Mouse (Mus musculus): ENCODE data around the gene Chrng.

Chrng gene

DNA sequence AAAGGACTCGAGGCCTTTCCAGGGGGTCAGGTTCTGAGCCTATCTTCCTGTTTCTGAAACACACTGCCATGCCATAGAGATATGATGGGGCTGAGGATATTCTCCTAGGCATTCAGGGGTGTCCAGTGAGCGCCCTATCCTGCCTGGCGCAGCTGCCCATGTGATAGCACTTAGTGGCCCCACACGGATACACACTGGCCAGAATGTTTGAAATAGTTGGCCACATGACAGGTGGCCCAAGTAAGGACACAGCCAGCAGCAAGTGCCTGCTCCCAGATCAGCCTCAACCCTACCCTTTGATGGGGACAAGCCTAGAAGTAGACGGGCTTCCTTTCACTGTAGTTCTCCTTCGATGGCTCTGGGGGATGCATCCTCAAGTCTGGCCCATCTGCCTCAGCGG is at the start of gene Chrng:
Chrng (plus strand) TSS at position 193 of the 400 bp plus-strand sequence.
- ATAC-seq (ENCODE audit: low TSS enrichment), result no peak

DNA sequence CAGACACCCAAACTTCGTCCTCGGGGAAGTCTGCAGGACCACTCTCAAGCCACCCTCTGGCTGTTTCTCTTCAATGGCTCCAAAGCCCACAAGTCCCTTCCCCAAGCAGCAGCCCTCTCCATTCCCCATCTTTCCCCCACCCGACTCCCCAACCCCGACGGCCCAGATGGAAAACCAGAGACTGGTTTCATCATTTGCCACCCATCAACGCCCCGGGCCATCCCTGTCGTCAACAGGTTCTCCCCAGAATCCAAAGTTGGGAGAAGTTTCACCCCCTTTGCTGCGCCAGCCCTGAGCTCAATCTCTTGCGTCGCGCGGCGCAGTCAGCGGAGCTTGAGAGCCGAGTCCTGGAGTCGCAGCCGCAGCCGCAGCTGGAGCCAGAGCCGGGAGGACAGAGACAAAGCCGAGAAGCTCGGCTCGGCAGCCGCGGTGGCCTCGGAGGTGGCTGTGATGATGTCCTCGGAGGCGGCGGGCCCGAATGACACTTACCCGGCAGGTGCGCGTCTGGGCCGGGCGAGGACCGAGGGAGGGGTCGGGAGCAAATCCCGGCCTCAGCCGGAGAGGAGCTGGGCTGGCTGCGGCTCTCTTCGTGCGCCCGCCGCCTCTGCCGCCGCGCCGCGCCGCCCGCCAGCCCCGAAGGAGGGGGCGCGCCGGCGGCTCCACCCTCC is 48.8 kb upstream of the Chrng start:
- ATAC-seq (ENCODE audit: low TSS enrichment), result peak; percentile 72

DNA sequence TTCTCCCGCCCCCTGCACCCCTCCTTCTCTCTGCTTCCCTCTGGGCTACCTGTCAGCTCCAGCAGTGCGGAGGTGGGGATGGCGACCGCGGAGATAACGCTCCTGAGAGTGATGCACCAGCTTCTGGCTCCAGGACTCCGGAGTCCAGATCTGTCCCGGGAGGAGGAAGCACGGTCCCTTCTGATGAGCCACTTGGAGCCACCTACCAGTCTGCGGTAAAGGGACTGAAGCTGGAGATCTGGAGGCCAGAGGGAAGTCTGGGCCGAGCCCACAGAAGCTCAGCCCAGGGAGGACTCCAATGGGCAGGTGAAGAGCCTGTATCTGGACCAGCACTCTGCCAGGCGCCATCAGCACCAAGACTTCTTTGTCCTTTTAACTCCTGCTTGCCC is 48.3 kb upstream of the Chrng start, which contains the start of gene Ecel1:
Ecel1 (minus strand) TSS at position 323 of the 389 bp plus-strand sequence.
- peak; percentile 55; the same call in 1 of the 2 replicates for ATAC-seq (ENCODE audit: low TSS enrichment)

DNA sequence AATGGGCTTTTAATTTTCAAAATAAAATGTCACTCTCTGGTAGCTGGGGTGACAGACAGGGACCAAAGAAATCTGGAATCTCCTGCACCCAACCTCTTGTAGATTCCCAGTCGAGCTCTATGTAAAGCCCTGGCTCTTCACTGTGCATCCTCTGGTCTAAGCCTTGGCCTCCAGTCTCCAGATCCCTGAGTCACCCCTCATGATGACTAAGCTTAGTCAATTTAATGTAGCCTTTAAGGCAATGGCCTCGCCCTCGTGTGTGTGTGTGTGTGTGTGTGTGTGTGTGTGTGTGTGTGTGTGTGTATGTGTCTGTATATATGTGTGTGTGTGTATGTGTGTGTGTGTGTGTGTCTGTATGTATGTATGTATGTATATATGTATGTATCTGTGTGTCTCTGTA is 45.1 kb upstream of the Chrng start:
- ATAC-seq (ENCODE audit: low TSS enrichment), result no peak

DNA sequence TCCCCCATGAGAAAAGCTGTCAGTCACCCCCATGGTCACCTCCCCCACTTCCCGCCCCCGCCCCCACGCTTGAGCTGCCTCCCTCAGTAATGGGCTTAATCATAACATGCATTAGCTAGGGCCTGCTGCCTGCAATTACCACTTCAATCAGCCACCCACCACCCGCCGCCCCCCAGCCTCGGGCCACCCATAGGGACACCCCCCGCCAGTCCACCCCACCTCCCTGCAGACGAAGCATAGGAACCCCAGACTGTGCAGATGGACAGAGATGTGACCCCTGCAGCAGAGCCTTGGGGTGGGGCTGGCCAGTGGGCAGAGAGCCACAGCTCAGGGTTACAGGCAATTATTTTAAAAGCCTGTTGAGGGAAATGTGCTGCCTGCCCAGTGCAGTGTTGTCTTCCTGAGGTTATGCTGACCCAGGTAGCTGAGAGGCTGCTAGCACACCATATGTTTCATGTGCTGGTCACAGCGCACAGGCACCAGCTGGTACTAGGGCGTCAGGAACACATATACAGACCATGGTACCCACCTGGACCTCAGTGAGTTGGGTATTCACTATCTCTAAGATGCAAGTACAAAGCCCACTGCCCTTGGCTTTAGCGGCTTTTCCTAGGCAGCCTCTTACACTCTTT is 40.2 kb upstream of the Chrng start:
- ATAC-seq (ENCODE audit: low TSS enrichment), result no peak

DNA sequence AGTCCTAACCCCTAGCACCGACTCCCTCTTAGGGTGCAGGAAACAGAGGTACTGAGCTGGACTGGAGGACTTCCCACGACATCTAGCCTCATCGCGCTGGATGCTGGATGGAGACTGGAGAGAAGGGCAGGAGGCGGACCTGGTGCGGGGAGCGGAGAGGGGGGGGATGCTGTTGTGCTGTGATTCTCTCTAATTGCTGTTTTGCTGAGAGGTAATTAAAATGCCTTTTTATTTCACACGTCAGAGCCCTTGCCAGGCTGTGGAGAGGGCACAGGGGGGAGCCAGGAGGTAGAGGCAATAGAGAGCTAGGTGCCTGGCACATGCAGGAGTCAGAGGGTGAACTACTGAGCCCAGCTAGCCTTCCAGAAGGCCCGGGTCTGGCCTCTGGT is 39.7 kb upstream of the Chrng start:
- ATAC-seq (ENCODE audit: low TSS enrichment), result no peak

DNA sequence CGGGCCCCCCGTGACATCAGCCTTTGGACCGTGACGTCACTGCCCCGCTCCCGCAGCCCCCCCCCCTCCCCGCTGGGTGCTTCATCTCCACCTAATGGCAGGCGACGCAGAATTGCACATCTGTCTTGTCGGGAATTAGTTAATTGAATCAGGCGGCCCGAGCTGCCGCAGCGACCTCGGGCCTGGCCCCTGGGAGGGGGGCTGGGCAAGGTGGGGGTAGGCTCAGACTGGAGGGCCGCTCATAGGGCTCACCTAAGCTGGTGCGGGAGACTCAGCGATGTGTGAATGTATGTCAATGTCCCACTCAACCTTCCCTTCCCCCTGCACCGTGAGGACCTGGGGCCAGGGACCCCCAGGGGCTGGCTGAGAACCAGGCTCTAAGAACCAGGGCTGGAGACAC is 34.0 kb upstream of the Chrng start:
- ATAC-seq (ENCODE audit: low TSS enrichment), result no peak

DNA sequence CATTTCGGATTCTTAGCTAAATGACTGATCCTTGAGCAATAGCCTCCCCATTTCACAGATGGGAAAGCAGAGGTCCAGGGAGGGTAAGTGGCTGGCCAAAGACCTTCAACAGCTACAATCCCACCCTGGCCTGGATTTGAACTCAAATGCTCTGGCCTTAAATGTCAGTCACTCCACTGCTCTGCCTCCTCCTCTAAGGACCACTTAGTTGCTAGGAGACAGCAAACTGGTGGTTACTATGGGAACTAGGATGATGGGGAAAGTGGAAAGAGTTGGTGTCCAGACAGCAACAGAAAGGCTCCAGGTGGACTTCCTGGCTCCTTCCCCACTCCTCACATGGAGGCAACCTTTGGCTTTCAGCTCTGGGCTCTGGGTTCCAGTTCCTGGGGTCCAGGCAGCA is 33.1 kb upstream of the Chrng start:
- no peak for ATAC-seq (ENCODE audit: low TSS enrichment)

DNA sequence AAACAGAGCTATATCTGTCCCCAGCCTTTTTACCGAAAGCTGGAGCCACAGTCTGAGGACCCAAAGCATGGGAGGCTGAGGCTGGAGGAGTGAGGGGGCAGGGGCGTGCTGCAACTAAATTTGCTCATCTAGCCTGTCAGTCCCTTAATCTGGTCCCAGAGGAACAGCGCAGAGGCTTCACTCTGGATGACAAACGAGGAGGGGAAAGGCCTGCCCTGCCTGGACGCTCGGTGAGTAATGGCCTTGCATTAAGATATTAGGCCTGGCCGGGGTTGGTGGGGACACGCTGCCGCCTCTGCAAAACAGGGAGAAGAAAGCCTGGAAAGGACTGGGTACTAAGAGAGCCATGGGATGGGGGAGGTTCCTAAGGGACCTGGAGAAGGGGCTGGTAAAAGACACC is 32.1 kb upstream of the Chrng start:
- ATAC-seq (ENCODE audit: low TSS enrichment), result no peak

DNA sequence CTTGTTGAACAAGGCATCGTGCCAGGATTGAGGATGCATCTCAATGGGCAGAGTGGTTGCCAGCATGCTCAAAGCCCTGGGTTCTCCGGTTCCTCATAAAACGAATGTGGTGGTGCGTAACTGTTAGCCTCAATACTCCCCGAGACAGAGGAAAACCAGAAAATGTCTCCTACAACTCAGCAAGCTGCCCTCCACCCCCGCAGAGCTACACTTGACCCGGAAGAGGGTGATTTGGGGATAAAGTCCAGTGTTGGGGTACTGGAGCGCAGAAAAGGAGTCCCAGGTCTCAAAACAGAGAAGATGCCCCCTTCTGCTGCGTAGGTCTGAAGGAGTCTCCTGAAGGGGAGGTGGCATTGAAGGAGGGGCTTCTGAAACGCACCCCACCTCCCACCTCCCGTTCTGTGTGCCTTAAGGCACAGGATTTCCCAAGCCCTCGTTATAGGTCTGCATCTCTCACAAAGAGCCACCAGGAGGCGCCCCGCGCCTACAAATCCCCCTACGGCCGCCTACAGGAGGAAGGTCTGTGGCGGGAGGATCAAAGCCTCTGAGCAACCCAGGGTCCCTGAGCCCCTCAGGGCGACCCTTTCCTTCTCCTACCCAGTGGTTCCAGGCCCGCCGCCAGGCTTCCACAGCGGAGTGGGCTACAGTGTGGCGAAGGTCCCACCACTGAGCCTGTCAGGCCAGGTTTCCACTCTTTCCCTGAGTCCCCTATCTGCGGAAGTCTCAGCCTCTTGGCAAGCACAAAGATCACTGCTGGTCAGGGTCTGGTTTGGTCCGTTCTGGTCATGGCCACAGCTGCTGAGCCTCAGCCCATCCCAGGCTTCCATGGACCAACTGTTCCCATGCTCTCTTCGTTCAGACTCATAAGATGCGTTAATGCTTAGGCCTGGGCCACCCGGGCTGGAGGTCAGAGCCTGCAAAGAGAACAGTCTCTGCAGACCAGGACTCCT is 30.2 kb upstream of the Chrng start:
- ATAC-seq (ENCODE audit: low TSS enrichment), result peak; percentile 57; the same call in 1 of the 2 replicates

DNA sequence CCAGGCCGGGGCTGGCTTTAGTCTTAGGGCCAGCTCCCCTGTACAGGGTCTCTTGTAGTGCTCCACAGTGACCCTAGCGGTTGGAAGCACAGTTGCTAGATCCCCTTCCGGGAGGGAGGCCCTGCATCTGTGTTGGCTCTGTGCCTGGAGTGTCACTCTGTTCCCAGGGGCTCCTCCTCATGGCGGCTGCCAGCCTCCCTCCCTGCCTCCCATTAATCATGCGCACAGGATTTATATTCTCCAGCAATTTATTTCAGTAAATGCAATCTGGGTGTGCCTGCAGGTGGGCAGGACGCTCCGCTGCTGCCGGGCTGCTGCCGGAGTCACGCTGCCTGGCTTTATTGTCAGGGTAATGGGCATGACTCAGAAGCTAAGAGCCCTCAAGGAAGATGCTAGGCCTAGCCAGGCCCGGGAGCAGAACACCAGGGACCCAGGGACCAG is 28.6 kb upstream of the Chrng start:
- peak; percentile 59; the same call in 1 of the 2 replicates for ATAC-seq (ENCODE audit: low TSS enrichment)

DNA sequence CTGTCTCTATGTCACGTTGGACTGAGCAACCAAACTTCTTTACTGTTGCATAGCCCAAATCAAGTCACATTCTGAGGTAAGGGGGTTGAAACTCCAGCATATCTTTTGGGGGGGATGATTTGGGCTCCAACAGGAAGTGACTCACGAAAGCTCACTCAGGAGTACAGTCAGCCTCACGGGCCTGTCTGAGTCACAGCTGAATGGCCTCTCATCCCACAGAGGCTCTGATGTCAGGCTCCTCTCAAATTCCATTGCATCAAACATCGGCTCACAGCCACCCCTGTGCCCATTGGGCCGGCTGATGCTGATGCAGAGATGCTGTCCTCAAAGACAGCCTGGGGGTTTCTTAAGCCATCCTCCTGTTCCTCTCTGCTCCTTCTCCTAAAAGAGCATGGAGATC is 23.6 kb upstream of the Chrng start:
- ATAC-seq (ENCODE audit: low TSS enrichment), result peak; percentile 48; the same call in 1 of the 2 replicates

DNA sequence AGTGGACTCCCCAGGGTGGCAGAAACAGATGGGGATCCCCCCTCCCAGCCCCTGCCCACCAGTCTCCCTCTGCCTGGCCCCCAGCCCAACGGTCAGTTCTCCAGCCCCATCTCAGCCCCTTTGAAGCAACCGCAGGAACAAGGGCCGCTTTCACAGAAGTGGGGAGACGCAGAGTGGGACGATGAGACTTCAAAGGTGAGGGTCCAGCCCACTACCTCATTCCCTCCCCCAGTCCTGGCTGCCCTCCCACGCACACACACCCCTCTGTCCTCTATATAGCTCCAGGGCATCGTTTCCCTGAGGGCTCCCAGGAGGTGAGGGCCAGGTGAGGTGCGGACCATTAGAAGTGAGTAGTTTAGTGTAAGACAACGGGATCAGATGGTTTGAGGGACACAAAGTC is 21.4 kb upstream of the Chrng start, which contains the start of gene Prss56:
Prss56 (plus strand) TSS at position 301 of the 400 bp plus-strand sequence.
- no peak for ATAC-seq (ENCODE audit: low TSS enrichment)

DNA sequence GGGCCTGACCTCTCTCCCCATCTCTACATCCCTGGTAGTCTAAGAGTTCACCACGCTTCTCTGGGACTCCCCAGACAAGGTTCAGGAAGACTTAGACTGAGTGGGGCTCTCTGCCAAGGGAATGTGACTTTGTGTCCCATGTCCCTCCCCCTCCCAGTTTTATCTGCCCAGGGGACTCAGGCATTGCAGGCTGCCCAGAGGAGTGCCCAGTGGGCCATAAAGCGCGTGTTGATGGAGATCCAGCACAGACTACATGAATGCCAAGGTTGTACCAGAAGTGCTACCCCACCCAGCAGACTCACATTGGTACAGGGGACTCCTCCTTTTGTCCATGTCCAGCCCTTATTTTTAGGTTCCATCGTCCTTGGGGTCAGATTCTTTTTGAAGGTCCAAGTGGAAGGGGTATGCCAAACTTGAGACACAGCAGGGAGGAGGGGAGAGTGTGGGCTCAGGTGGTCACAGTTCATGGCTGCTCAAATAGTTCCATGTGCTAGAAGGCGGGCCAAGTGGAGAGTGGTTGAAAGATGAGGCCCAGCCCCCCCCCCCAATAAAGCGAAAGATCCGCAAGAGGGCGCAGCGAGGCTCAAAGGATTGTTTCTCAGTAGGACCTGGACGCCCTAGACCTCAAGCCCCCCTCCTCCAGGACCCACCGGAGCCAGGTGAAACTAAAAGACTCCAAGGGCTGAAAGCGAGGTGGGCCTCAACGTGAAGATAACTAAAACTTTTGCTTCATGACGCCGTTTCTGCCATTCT is 20.3 kb upstream of the Chrng start:
- ATAC-seq (ENCODE audit: low TSS enrichment), result no peak

DNA sequence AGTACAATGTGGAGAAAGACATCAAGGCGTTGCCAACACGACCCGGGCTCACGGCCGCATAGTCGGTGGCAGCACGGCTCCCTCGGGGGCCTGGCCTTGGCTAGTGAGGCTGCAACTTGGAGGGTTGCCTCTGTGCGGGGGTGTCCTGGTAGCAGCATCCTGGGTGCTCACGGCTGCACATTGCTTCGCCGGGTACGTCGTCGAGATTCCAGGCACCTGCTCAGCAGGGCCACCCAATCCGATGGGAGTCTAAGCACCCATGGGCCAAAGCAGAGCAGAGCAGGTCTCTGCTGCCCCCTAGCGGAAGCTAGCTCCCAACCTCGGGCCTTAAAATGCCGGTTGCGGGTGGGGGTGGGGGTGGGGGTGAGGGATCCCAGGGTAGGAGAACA is 19.7 kb upstream of the Chrng start:
- ATAC-seq (ENCODE audit: low TSS enrichment), result peak; percentile 71

DNA sequence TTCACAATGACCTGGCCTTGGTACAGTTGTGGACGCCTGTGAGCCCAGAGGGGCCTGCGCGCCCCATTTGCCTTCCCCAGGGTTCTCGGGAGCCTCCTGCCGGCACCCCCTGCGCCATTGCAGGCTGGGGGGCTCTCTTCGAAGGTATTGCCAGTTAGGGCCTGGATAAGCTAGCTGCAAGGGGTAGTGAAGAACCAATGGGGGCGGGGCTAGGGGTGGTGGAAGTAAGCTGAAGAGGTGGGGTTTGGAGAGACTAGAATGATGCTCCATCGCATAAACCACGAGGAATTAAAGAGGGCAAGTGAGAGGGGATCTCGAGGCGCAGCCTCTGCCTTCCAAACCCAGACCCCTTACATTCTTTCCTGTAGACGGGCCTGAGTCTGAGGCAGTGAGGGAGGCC is 18.9 kb upstream of the Chrng start:
- no peak for ATAC-seq (ENCODE audit: low TSS enrichment)

DNA sequence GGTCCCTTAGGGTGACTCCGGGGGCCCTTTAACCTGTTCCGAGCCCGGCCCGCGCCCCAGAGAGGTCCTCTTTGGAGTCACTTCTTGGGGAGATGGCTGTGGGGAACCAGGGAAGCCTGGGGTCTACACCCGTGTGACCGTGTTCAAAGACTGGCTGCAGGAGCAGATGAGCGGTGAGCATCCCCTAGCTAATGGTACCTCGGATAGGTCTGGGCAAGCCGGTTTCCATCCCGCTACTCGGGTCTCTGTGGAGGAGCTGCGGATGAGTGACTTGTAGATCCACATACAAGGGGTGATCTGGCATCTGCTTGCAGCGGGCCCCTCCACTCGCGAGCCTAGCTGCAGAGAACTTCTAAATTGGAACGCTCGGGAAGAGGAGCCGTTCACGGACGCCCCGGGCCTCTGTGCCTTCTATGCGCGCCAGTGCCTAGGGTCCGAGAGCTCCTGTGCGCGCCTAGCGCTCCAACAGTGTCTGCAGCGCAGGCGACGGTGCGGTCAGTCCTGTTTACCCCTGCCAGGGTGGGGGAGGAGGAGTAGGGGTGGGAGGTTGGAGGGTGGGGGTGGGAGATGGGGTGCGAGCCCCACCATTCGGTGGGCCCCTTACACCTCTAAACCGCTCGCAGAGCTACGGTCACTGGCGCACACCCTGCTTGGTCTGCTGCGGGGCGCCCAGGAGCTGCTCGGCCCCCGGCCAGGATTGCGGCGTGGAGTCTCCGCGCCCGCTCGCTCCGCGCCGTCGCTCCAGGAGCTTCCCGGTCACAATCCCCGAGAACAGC is 18.0 kb upstream of the Chrng start:
- ATAC-seq (ENCODE audit: low TSS enrichment), result peak; percentile 39; the same call in 1 of the 2 replicates

DNA sequence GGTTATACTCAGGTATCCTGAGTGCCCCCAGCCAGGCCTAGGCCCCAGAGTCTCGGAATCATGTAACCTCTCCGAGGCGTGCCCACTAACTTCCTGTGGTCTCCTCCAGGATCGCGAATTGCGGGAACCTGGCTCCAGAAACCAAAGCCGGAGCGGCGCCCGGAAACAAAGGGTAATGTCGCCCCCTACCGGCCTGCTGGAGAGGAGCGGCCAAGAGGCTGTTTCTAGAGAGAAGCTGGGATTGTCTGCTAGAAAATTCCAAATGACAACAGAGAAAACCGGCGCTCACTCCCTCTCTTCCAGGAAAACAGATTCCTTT is 17.5 kb upstream of the Chrng start:
- ATAC-seq (ENCODE audit: low TSS enrichment), result peak; percentile 92

DNA sequence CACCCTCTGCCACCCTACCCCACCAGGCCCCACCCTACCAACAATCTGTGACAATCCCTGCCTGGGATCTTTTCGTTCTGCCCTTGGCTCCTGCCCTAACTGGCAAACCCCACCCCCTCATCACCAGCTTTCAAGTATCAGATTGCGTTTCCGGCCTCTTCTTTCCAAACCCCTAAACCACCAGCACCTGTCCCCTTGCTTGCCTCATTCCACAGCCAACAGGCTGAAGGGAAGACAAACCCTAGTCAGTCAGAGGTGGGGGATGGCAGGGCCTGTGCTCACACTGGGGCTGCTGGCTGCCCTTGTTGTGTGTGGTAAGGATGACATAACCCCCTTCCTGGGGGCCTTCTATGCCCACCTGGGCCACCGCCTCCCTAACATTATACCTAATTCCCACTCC is 14.0 kb upstream of the Chrng start, which contains the start of gene Chrnd:
Chrnd (plus strand) TSS at position 179 of the 400 bp plus-strand sequence.
- no peak for ATAC-seq (ENCODE audit: low TSS enrichment)

DNA sequence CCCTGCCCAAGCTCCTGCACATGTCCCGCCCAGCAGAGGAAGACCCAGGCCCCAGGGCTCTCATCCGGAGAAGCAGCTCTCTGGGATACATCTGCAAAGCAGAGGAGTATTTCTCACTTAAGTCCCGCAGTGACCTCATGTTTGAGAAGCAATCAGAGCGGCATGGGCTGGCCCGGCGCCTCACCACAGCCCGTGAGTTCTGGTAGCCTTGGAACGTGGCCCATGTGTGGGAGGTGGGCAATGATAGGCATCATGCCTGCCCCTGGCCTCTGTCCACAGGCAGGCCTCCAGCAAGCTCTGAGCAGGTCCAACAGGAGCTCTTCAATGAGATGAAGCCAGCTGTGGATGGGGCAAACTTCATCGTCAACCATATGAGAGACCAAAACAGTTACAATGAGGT is 7.2 kb upstream of the Chrng start:
- ATAC-seq (ENCODE audit: low TSS enrichment), result no peak

Measured in frontal cortex, adult (tissue).